Mouse (Mus musculus): ENCODE measurements around the gene Ptprn2. TPM values are rescaled to one million over a fixed set of nuclear protein-coding genes. Genes with fewer than 3 reads are reported as not detected.

Gene Ptprn2
- polyA plus RNA-seq, 1 experiment, result 0.37 TPM

DNA sequence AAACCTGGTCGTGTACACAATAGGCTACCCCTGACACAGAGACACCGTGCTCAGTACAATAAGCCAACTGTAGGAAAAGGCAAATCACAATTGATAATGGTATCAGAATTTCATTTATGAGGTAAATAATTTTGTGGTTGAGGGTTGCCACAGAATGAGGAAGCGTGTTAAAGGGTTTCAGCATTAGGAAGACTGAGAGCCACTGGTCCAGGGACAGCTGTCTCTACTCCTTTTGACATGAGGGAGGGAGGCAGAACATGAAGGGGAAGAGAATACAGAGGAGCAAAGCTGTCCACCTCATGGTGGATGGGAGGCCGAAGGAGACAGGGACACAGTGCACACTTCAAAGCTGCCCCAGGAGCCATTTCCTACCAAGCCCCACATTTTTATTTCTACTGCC is 97.3 kb downstream of the Ptprn2 start:
- H3K4me1 ChIP-seq (ENCODE audit: control insufficient read depth, insufficient read depth, low read length), result peaks cover 3% of the 10 kb centered on the region
- no peak overlapping the region for H3K4me3 ChIP-seq (ENCODE audit: low read depth, low read length)
- H3K27ac ChIP-seq (ENCODE audit: insufficient read depth, low read length), result no peak overlapping the region
- H3K27me3 ChIP-seq (ENCODE audit: control insufficient read depth, insufficient read depth, low read length, poor library complexity, severe bottlenecking), result no peaks in the 10 kb centered on the region
- no peak overlapping the region for H3K9ac ChIP-seq (ENCODE audit: low read depth, poor library complexity, severe bottlenecking)
- no peak for TF ChIP-seq CTCF (IDR thresholded peaks at IDR 0.05; ENCODE audit: low read depth, low read length)
- no peak for TF ChIP-seq POLR2A (IDR thresholded peaks at IDR 0.05; ENCODE audit: insufficient read depth, low read length)
- H3K9me3 ChIP-seq (replicated peaks; ENCODE audit: control insufficient read depth, insufficient read depth, low read length, poor library complexity, severe bottlenecking), result no peaks in the 10 kb centered on the region
- no peaks in the 10 kb centered on the region for H3K36me3 ChIP-seq (ENCODE audit: control insufficient read depth, insufficient read depth, low read length, poor library complexity, severe bottlenecking)

DNA sequence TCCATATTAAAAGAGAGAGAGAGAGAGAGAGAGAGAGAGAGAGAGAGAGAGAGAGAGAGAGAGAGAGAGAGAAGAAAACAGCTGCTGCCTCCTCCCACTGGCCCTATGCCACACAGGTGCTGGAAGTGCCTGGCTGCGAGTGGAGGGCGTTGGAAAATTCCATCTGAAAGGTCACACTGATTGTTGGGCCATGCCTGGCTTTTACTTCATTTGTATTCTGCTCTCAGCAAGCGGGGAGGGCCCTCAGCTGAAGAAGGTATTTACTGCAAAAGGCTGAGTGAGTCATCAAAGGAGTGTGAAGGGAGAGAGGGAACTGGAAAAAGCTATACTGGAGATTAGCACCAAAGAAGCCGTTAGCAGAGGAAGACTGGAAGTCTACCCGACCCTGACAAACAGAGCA is 99.5 kb downstream of the Ptprn2 start:
- Histone ChIP-seq H3K27me3 (ENCODE audit: control insufficient read depth, insufficient read depth, low read length, poor library complexity, severe bottlenecking) (no peaks in the 10 kb centered on the region), H3K4me1 (ENCODE audit: control insufficient read depth, insufficient read depth, low read length) (peaks cover 3% of the 10 kb centered on the region), H3K9me3 (replicated peaks; ENCODE audit: control insufficient read depth, insufficient read depth, low read length, poor library complexity, severe bottlenecking) (no peaks in the 10 kb centered on the region), H3K4me3 (ENCODE audit: low read depth, low read length) (no peak overlapping the region), H3K9ac (ENCODE audit: low read depth, poor library complexity, severe bottlenecking) (no peak overlapping the region), H3K27ac (ENCODE audit: insufficient read depth, low read length) (no peak overlapping the region), H3K36me3 (ENCODE audit: control insufficient read depth, insufficient read depth, low read length, poor library complexity, severe bottlenecking) (no peaks in the 10 kb centered on the region)
- no peak for TF ChIP-seq CTCF (IDR thresholded peaks at IDR 0.05; ENCODE audit: low read depth, low read length)
- no peak for TF ChIP-seq POLR2A (IDR thresholded peaks at IDR 0.05; ENCODE audit: insufficient read depth, low read length)
- no peak for TF ChIP-seq EP300 (IDR thresholded peaks at IDR 0.05; ENCODE audit: insufficient read depth, low read depth, low read length)

GRCm38 (mm10) chr12:116586167-116586566 is 100.6 kb downstream of the Ptprn2 start:
- H3K27ac ChIP-seq (ENCODE audit: insufficient read depth, low read length), result no peak overlapping the region
- H3K27me3 ChIP-seq (ENCODE audit: control insufficient read depth, insufficient read depth, low read length, poor library complexity, severe bottlenecking), result no peaks in the 10 kb centered on the region
- H3K36me3 ChIP-seq (ENCODE audit: control insufficient read depth, insufficient read depth, low read length, poor library complexity, severe bottlenecking), result no peaks in the 10 kb centered on the region
- H3K9me3 ChIP-seq (replicated peaks; ENCODE audit: control insufficient read depth, insufficient read depth, low read length, poor library complexity, severe bottlenecking), result no peaks in the 10 kb centered on the region
- H3K9ac ChIP-seq (ENCODE audit: low read depth, poor library complexity, severe bottlenecking), result no peak overlapping the region
- peaks cover 2% of the 10 kb centered on the region for H3K4me1 ChIP-seq (ENCODE audit: control insufficient read depth, insufficient read depth, low read length)
- TF ChIP-seq EP300 (IDR thresholded peaks at IDR 0.05; ENCODE audit: insufficient read depth, low read depth, low read length), result no peak
- no peak for TF ChIP-seq POLR2A (IDR thresholded peaks at IDR 0.05; ENCODE audit: insufficient read depth, low read length)
- TF ChIP-seq CTCF (IDR thresholded peaks at IDR 0.05; ENCODE audit: low read depth, low read length), result no peak
- no peak overlapping the region for H3K4me3 ChIP-seq (ENCODE audit: low read depth, low read length)

- TF ChIP-seq CTCF (IDR thresholded peaks at IDR 0.05; ENCODE audit: low read depth, low read length) (no peak), POLR2A (IDR thresholded peaks at IDR 0.05; ENCODE audit: insufficient read depth, low read length) (no peak), EP300 (IDR thresholded peaks at IDR 0.05; ENCODE audit: insufficient read depth, low read depth, low read length) (no peak)
- Histone ChIP-seq H3K27ac (ENCODE audit: insufficient read depth, low read length) (no peak overlapping the region), H3K4me1 (ENCODE audit: control insufficient read depth, insufficient read depth, low read length) (no peaks in the 10 kb centered on the region), H3K9me3 (replicated peaks; ENCODE audit: control insufficient read depth, insufficient read depth, low read length, poor library complexity, severe bottlenecking) (no peaks in the 10 kb centered on the region), H3K9ac (ENCODE audit: low read depth, poor library complexity, severe bottlenecking) (no peak overlapping the region), H3K4me3 (ENCODE audit: low read depth, low read length) (no peak overlapping the region), H3K36me3 (ENCODE audit: control insufficient read depth, insufficient read depth, low read length, poor library complexity, severe bottlenecking) (no peaks in the 10 kb centered on the region), H3K27me3 (ENCODE audit: control insufficient read depth, insufficient read depth, low read length, poor library complexity, severe bottlenecking) (no peaks in the 10 kb centered on the region)
Measured at GRCm38 (mm10) chr12:116587548-116587947, 102.0 kb downstream of the Ptprn2 start.

GRCm38 (mm10) chr12:116590076-116590475 is 104.6 kb downstream of the Ptprn2 start:
- Histone ChIP-seq H3K4me1 (ENCODE audit: control insufficient read depth, insufficient read depth, low read length) (no peaks in the 10 kb centered on the region), H3K9ac (ENCODE audit: low read depth, poor library complexity, severe bottlenecking) (no peak overlapping the region), H3K4me3 (ENCODE audit: low read depth, low read length) (no peak overlapping the region), H3K9me3 (replicated peaks; ENCODE audit: control insufficient read depth, insufficient read depth, low read length, poor library complexity, severe bottlenecking) (no peaks in the 10 kb centered on the region), H3K36me3 (ENCODE audit: control insufficient read depth, insufficient read depth, low read length, poor library complexity, severe bottlenecking) (no peaks in the 10 kb centered on the region), H3K27ac (ENCODE audit: insufficient read depth, low read length) (no peak overlapping the region), H3K27me3 (ENCODE audit: control insufficient read depth, insufficient read depth, low read length, poor library complexity, severe bottlenecking) (no peaks in the 10 kb centered on the region)
- no peak for TF ChIP-seq EP300 (IDR thresholded peaks at IDR 0.05; ENCODE audit: insufficient read depth, low read depth, low read length)
- no peak for TF ChIP-seq CTCF (IDR thresholded peaks at IDR 0.05; ENCODE audit: low read depth, low read length)
- TF ChIP-seq POLR2A (IDR thresholded peaks at IDR 0.05; ENCODE audit: insufficient read depth, low read length), result no peak

DNA sequence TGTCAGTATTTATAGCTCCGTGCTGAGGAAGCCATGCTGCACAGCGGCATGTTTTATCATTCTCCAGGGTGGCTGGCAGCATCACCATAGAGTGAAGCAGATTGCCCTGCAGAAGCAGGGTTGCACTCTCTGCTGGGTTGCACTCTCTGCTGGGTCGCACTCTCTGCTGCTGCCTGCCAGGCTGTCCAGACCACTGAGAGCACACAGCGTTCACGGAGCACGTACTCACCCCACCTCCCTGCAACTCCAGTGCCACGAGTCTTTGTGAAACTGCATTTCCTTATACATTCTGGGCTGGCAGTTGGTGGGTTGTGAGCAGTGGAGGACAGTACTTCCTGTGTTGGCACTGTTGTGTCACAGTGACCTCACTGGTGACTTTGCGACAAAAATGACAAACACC is 108.9 kb downstream of the Ptprn2 start:
- H3K9ac ChIP-seq (ENCODE audit: low read depth, poor library complexity, severe bottlenecking), result no peak overlapping the region
- TF ChIP-seq POLR2A (IDR thresholded peaks at IDR 0.05; ENCODE audit: insufficient read depth, low read length) (no peak), CTCF (IDR thresholded peaks at IDR 0.05; ENCODE audit: low read depth, low read length) (no peak), EP300 (IDR thresholded peaks at IDR 0.05; ENCODE audit: insufficient read depth, low read depth, low read length) (no peak)
- H3K27ac ChIP-seq (ENCODE audit: insufficient read depth, low read length), result no peak overlapping the region
- H3K4me1 ChIP-seq (ENCODE audit: control insufficient read depth, insufficient read depth, low read length), result no peaks in the 10 kb centered on the region
- H3K27me3 ChIP-seq (ENCODE audit: control insufficient read depth, insufficient read depth, low read length, poor library complexity, severe bottlenecking), result no peaks in the 10 kb centered on the region
- no peaks in the 10 kb centered on the region for H3K9me3 ChIP-seq (replicated peaks; ENCODE audit: control insufficient read depth, insufficient read depth, low read length, poor library complexity, severe bottlenecking)
- no peak overlapping the region for H3K4me3 ChIP-seq (ENCODE audit: low read depth, low read length)
- no peaks in the 10 kb centered on the region for H3K36me3 ChIP-seq (ENCODE audit: control insufficient read depth, insufficient read depth, low read length, poor library complexity, severe bottlenecking)

Measured in ES-Bruce4 (cell line).